Comparison of ENCODE assay signal across 8 mouse cellular contexts in genomic region chr3:123508056-123508674, GRCm38 (mm10).
A peak's percentile ranks its signal among the peaks of the same experiment; 100 is the strongest.
DNase-seq lines count a peak whose midpoint lies in the region; ATAC-seq lines count a peak whose summit lies in the region.

No protein-coding gene starts in this region.

- under 1% methylated on average over 53 of the region's 53 CpGs for WGBS in heart, embryonic 10.5 days
- WGBS in kidney, embryonic 15.5 days: under 1% methylated on average over 53 of the region's 53 CpGs

- no peaks in the 10 kb centered on the region for H3K27me3 ChIP-seq in heart, embryonic 10.5 days (ENCODE audit: insufficient read depth, poor library complexity, severe bottlenecking)
- no peaks in the 10 kb centered on the region for H3K27me3 ChIP-seq in kidney, embryonic 15.5 days

- H3K4me3 ChIP-seq in heart, embryonic 10.5 days: peak overlapping the region; percentile 85
- peak overlapping the region; percentile 75 for H3K4me3 ChIP-seq in kidney, embryonic 15.5 days (replicated peaks)

- H3K9ac ChIP-seq in kidney, embryonic 15.5 days: peak overlapping the region; percentile 93

- peak overlapping the region; percentile 76 for H3K4me2 ChIP-seq in kidney, embryonic 15.5 days

- 0 out of 2 replicates have a peak, but pooled peaks cover 10% of the 10 kb centered on the region for H3K36me3 ChIP-seq in heart, embryonic 10.5 days
- peaks cover 23% of the 10 kb centered on the region; the same call in 1 of the 2 replicates for H3K36me3 ChIP-seq in kidney, embryonic 15.5 days

- H3K4me1 ChIP-seq in heart, embryonic 10.5 days: peaks cover 11% of the 10 kb centered on the region
- H3K4me1 ChIP-seq in kidney, embryonic 15.5 days: peaks cover 24% of the 10 kb centered on the region

- peak overlapping the region; percentile 99 for H3K27ac ChIP-seq in heart, embryonic 10.5 days
- peak overlapping the region; percentile 100 for H3K27ac ChIP-seq in kidney, embryonic 15.5 days

- peak; percentile 89 for ATAC-seq in erythroblast, adult 5-6 weeks (replicated peaks; ENCODE audit: low FRiP score, poor library complexity, severe bottlenecking)
- ATAC-seq in kidney, embryonic 15.5 days (replicated peaks; ENCODE audit: low FRiP score): peak; percentile 98
- peak; percentile 87 for ATAC-seq in monocyte, adult 5-6 weeks (replicated peaks; ENCODE audit: insufficient number of reproducible peaks, low FRiP score, low TSS enrichment, poor library complexity, severe bottlenecking)

- peak; percentile 100 for DNase-seq in B cell, adult 2 months
- DNase-seq in brain, adult 2 months (ENCODE audit: low read depth, low spot score): peak; percentile 99
- peak; percentile 100 for DNase-seq in heart, embryonic 10.5 days (ENCODE audit: low spot score)
- DNase-seq in liver: peak; percentile 99
- peak; percentile 99 for DNase-seq in spleen, postnatal 4 days (ENCODE audit: low spot score in 2 of 2)

- no peaks in the 10 kb centered on the region for H3K9me3 ChIP-seq in heart, embryonic 10.5 days
- H3K9me3 ChIP-seq in kidney, embryonic 15.5 days (replicated peaks): no peaks in the 10 kb centered on the region

Comparison
In these comparisons a context has a peak if more than half of its experiments do, and no peak if none do; other contexts are left out.
1. Peak in every context shown above with its lines: DNase-seq, ATAC-seq, H3K4me3 ChIP-seq and H3K27ac ChIP-seq.